Mouse (Mus musculus) heart, postnatal 0 days (tissue): ENCODE measurements around the gene Rasgef1b. TPM values are rescaled to one million over a fixed set of nuclear protein-coding genes. Genes with fewer than 3 reads are reported as not detected.
"Not testable (repeated sequence)": the region's sequence is repeated elsewhere in the genome, so short reads cannot be mapped to it uniquely, and the experiment has no call there.

Source experiments
- ATAC-seq: fragments of 200-750 bp; cut with Nextera tagmentation; 2 replicates; pipeline ENCODE4 v1.8.0; 2017; ENCODE audit warnings: low read depth, moderate number of reproducible peaks, moderate library complexity; ENCODE audit not compliant: insufficient read depth
- DNase-seq: peaks from one replicate; pipeline ENCODE4 v3.0.0-alpha.2; 2016; ENCODE audit warnings: low spot score
- H3K27ac ChIP-seq: fragments of 300-500 bp; sonication (generic); 2 replicates; pipeline ENCODE4 v1.5.1; 2014; ENCODE audit warnings: low read depth, mild to moderate bottlenecking
- H3K27me3 ChIP-seq: fragments of 300-500 bp; sonication (generic); 2 replicates; pipeline ENCODE4 v1.6.1; 2014; ENCODE audit warnings: low read length, mixed read lengths; ENCODE audit not compliant: control insufficient read depth, insufficient read depth
- H3K36me3 ChIP-seq: fragments of 300-500 bp; sonication (generic); replicated peaks from 2 replicates; pipeline ENCODE4 v1.6.1; 2014; ENCODE audit warnings: low read length, mixed read lengths; ENCODE audit not compliant: control insufficient read depth, insufficient read depth
- H3K4me1 ChIP-seq: fragments of 300-500 bp; sonication (generic); 2 replicates; pipeline ENCODE4 v1.6.1; 2014; ENCODE audit warnings: antibody characterized with exemption; ENCODE audit not compliant: control insufficient read depth, insufficient read depth
- H3K4me2 ChIP-seq: fragments of 300-500 bp; sonication (generic); 2 replicates; pipeline ENCODE4 v1.6.1; 2014; ENCODE audit warnings: low read depth, mild to moderate bottlenecking, low read length, moderate library complexity
- H3K4me3 ChIP-seq: fragments of 300-500 bp; sonication (generic); 2 replicates; pipeline ENCODE4 v1.5.1; 2014; ENCODE audit warnings: low read depth, low read length
- H3K9ac ChIP-seq: fragments of 300-500 bp; sonication (generic); replicated peaks from 2 replicates; pipeline ENCODE4 v1.6.1; 2014; ENCODE audit warnings: low read depth, low read length, mixed read lengths
- H3K9me3 ChIP-seq: fragments of 300-500 bp; sonication (generic); replicated peaks from 2 replicates; pipeline ENCODE4 v1.6.1; 2016; ENCODE audit warnings: low read length; ENCODE audit not compliant: control insufficient read depth
- CTCF ChIP-seq: IDR thresholded peaks from 2 replicates; pipeline ENCODE4 v1.5.1; 2016; ENCODE audit warnings: antibody characterized with exemption, control low read depth, low read depth
- EP300 ChIP-seq: IDR thresholded peaks from 2 replicates; pipeline ENCODE4 v1.6.1; 2016; ENCODE audit warnings: antibody characterized with exemption, low read depth
- WGBS: fragments of 180-500 bp; shearing (Covaris S2); extraction: QIAGEN DNeasy Blood & Tissue Kit; methylation state at CpG from one replicate; pipeline ENCODE4 v1.1.7; 2014; 5-methylcytosine and 5-hydroxymethylcytosine counted together
- polyA plus RNA-seq: library from polyadenylated mRNA; unstranded; fragments of >200 nt; fragmentation: Nextera tagmentation; extraction: Ambion mirVana; gene quantifications from 2 replicates; pipeline ENCODE4 v1.2.1, GENCODE M21; 2015
- total RNA-seq: library from RNA; depleted of rRNA; stranded (reverse); fragments of >200 nt; gene quantifications from 2 replicates; pipeline ENCODE4 v1.2.3, GENCODE M21; 2014; ENCODE audit warnings: low replicate concordance

Gene Rasgef1b
- total and polyA plus RNA-seq, 2 experiments from 2014 or later = 19.0 to 29.8 TPM

GRCm38 (mm10) chr5:99218385-99218784 is 510.5 kb downstream of the Rasgef1b start:
- peaks cover 64% of the 10 kb centered on the region for H3K36me3 ChIP-seq
- no peak for ATAC-seq

GRCm38 (mm10) chr5:99216588-99217152 is 512.2 kb downstream of the Rasgef1b start:
- not testable (repeated sequence) for H3K4me3 ChIP-seq, H3K9ac ChIP-seq, H3K27me3 ChIP-seq, H3K4me1 ChIP-seq, DNase-seq, ATAC-seq, H3K27ac ChIP-seq, H3K4me2 ChIP-seq, H3K9me3 ChIP-seq
- 100% methylated on average over 1 of the region's 1 CpGs for WGBS
- peaks cover 49% of the 10 kb centered on the region for H3K36me3 ChIP-seq

More at GRCm38 (mm10) chr5:99218385-99218784, 510.5 kb downstream of the Rasgef1b start:
- Histone ChIP-seq H3K4me1 (no peaks in the 10 kb centered on the region), H3K9me3 (no peaks in the 10 kb centered on the region; the same call in 1 of the 2 replicates), H3K27me3 (no peaks in the 10 kb centered on the region), H3K27ac (no peak overlapping the region), H3K4me2 (no peak overlapping the region), H3K4me3 (no peak overlapping the region), H3K9ac (no peak overlapping the region)
- no peak for DNase-seq
- TF ChIP-seq EP300 (no peak), CTCF (no peak)
- WGBS = 65% methylated on average over 5 of the region's 5 CpGs

- ATAC-seq = no peak
- no peak overlapping the region for H3K4me2 ChIP-seq
- no peaks in the 10 kb centered on the region for H3K9me3 ChIP-seq
These were observed 513.4 kb downstream of the Rasgef1b start for GRCm38 (mm10) chr5:99215207-99216157.

GRCm38 (mm10) chr5:99214400-99214799 is 514.5 kb downstream of the Rasgef1b start:
- no peak overlapping the region for H3K9ac ChIP-seq
- DNase-seq (no peak), ATAC-seq (no peak)
- H3K27me3 ChIP-seq = no peaks in the 10 kb centered on the region
- no peak overlapping the region for H3K4me3 ChIP-seq
- H3K27ac ChIP-seq = no peak overlapping the region
- no peak for TF ChIP-seq EP300
- no peaks in the 10 kb centered on the region for H3K9me3 ChIP-seq
- 65% methylated on average over 6 of the region's 6 CpGs for WGBS
- H3K36me3 ChIP-seq = peaks cover 31% of the 10 kb centered on the region
- H3K4me2 ChIP-seq = no peak overlapping the region
- H3K4me1 ChIP-seq = no peaks in the 10 kb centered on the region

More at GRCm38 (mm10) chr5:99215207-99216157, 513.4 kb downstream of the Rasgef1b start:
- no peaks in the 10 kb centered on the region for H3K27me3 ChIP-seq
- H3K4me3 ChIP-seq = no peak overlapping the region
- H3K27ac ChIP-seq = no peak overlapping the region
- WGBS = 82% methylated on average over 7 of the region's 7 CpGs
- H3K4me1 ChIP-seq = no peaks in the 10 kb centered on the region
- H3K9ac ChIP-seq = no peak overlapping the region
- TF ChIP-seq CTCF (no peak), EP300 (no peak)
- DNase-seq = no peak
- peaks cover 37% of the 10 kb centered on the region for H3K36me3 ChIP-seq

- Histone ChIP-seq H3K27ac (no peak overlapping the region), H3K4me2 (no peak overlapping the region), H3K27me3 (no peaks in the 10 kb centered on the region), H3K4me3 (no peak overlapping the region), H3K4me1 (no peaks in the 10 kb centered on the region), H3K9ac (no peak overlapping the region), H3K36me3 (peaks cover 19% of the 10 kb centered on the region), H3K9me3 (no peaks in the 10 kb centered on the region)
- DNase-seq (no peak), ATAC-seq (no peak)
- TF ChIP-seq EP300 = no peak
- no peak for TF ChIP-seq CTCF
- WGBS = 88% methylated on average over 6 of the region's 6 CpGs
These were observed 515.7 kb downstream of the Rasgef1b start for GRCm38 (mm10) chr5:99213211-99213610.
